Mouse (Mus musculus): ENCODE measurements around the gene Olfr410. TPM values are rescaled to one million over a fixed set of nuclear protein-coding genes. Genes with fewer than 3 reads are reported as not detected.
A peak's percentile ranks its signal among the peaks of the same experiment; 100 is the strongest.

Gene Olfr410
- polyA plus RNA-seq (2014; fragmentation: Nextera tagmentation; extraction: Ambion mirVana): not detected in 2 replicates

DNA sequence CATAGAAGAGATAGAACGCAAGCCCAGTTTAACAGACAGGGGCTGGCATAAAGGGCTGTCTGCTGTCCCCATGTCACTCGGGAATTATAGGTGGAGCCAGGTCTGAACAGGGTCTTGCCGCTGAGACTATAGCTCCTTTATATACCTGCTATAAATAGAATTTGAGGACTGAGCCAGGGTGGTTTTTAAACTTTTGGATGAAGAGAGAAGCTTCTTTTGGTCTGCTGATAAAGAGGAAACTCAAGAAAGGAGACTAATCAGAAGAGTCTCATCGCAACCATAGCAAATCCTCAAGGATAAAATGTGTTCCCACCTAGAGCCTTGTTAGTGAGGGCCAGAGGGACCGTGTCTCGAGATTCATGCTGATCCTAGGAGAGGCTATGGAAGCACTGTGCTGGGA, at the start of gene Olfr410:
TSS of gene Olfr410 (minus strand) at position 101 of the 400 bp plus-strand sequence.
- ATAC-seq (ENCODE audit: insufficient read depth, low FRiP score, low TSS enrichment) (no peak), DNase-seq (ENCODE audit: low spot score) (no peak)
- Histone ChIP-seq H3K27me3 (ENCODE audit: control insufficient read depth, insufficient read depth, low read length) (no peaks in the 10 kb centered on the region), H3K27ac (ENCODE audit: low read depth, low read length) (no peak within 1 kb of the TSS), H3K36me3 (ENCODE audit: control insufficient read depth, insufficient read depth, low read length) (no peaks in the 10 kb centered on the region), H3K4me2 (ENCODE audit: low read depth) (no peak within 1 kb of the TSS), H3K4me3 (ENCODE audit: low read depth, low read length) (no peak within 1 kb of the TSS), H3K9me3 (ENCODE audit: control insufficient read depth, low read length) (no peaks in the 10 kb centered on the region), H3K4me1 (ENCODE audit: control insufficient read depth, insufficient read depth, low read length) (no peaks in the 10 kb centered on the region), H3K9ac (ENCODE audit: low read length) (no peak within 1 kb of the TSS)
- WGBS: 85% methylated on average over 6 of the region's 6 CpGs

- Histone ChIP-seq H3K36me3 (ENCODE audit: control insufficient read depth, insufficient read depth, low read length) (no peaks in the 10 kb centered on the region), H3K27ac (ENCODE audit: low read depth, low read length) (no peak overlapping the region), H3K4me2 (ENCODE audit: low read depth) (no peak overlapping the region), H3K9me3 (ENCODE audit: control insufficient read depth, low read length) (no peaks in the 10 kb centered on the region), H3K4me3 (ENCODE audit: low read depth, low read length) (no peak overlapping the region), H3K4me1 (ENCODE audit: control insufficient read depth, insufficient read depth, low read length) (no peaks in the 10 kb centered on the region), H3K27me3 (ENCODE audit: control insufficient read depth, insufficient read depth, low read length) (no peaks in the 10 kb centered on the region), H3K9ac (ENCODE audit: low read length) (no peak overlapping the region)
- ATAC-seq (ENCODE audit: insufficient read depth, low FRiP score, low TSS enrichment) (no peak), DNase-seq (ENCODE audit: low spot score) (no peak)
- WGBS: 83% methylated on average over 5 of the region's 5 CpGs
Measured at GRCm38 (mm10) chr11:74387203-74387602, 49.4 kb upstream of the Olfr410 start.

- no peaks in the 10 kb centered on the region for H3K4me1 ChIP-seq (ENCODE audit: control insufficient read depth, insufficient read depth, low read length)
- no peak overlapping the region for H3K27ac ChIP-seq (ENCODE audit: low read depth, low read length)
- ATAC-seq (ENCODE audit: insufficient read depth, low FRiP score, low TSS enrichment): no peak
- no peaks in the 10 kb centered on the region for H3K27me3 ChIP-seq (ENCODE audit: control insufficient read depth, insufficient read depth, low read length)
- no peak overlapping the region for H3K4me2 ChIP-seq (ENCODE audit: low read depth)
- no peaks in the 10 kb centered on the region for H3K36me3 ChIP-seq (ENCODE audit: control insufficient read depth, insufficient read depth, low read length)
- no peak overlapping the region for H3K9ac ChIP-seq (ENCODE audit: low read length)
- 86% methylated on average over 9 of the region's 9 CpGs for WGBS
- DNase-seq (ENCODE audit: low spot score): no peak
- H3K4me3 ChIP-seq (ENCODE audit: low read depth, low read length): no peak overlapping the region
- H3K9me3 ChIP-seq (ENCODE audit: control insufficient read depth, low read length): no peaks in the 10 kb centered on the region
Measured at GRCm38 (mm10) chr11:74385674-74386073, 47.8 kb upstream of the Olfr410 start.

- H3K4me1 ChIP-seq (ENCODE audit: control insufficient read depth, insufficient read depth, low read length): no peaks in the 10 kb centered on the region
- no peaks in the 10 kb centered on the region for H3K36me3 ChIP-seq (ENCODE audit: control insufficient read depth, insufficient read depth, low read length)
- no peak overlapping the region for H3K4me3 ChIP-seq (ENCODE audit: low read depth, low read length)
- DNase-seq (ENCODE audit: low spot score) (no peak), ATAC-seq (ENCODE audit: insufficient read depth, low FRiP score, low TSS enrichment) (no peak)
- WGBS: 66% methylated on average over 4 of the region's 4 CpGs
- no peak overlapping the region for H3K27ac ChIP-seq (ENCODE audit: low read depth, low read length)
- H3K4me2 ChIP-seq (ENCODE audit: low read depth): no peak overlapping the region
- H3K27me3 ChIP-seq (ENCODE audit: control insufficient read depth, insufficient read depth, low read length): no peaks in the 10 kb centered on the region
- H3K9me3 ChIP-seq (ENCODE audit: control insufficient read depth, low read length): no peaks in the 10 kb centered on the region
- no peak overlapping the region for H3K9ac ChIP-seq (ENCODE audit: low read length)
Measured at GRCm38 (mm10) chr11:74379166-74379873, 41.5 kb upstream of the Olfr410 start.

- ATAC-seq (ENCODE audit: insufficient read depth, low FRiP score, low TSS enrichment): peak; percentile 38; the same call in 1 of the 2 replicates
- no peak overlapping the region for H3K4me3 ChIP-seq (ENCODE audit: low read depth, low read length)
- no peaks in the 10 kb centered on the region for H3K36me3 ChIP-seq (ENCODE audit: control insufficient read depth, insufficient read depth, low read length)
- H3K4me1 ChIP-seq (ENCODE audit: control insufficient read depth, insufficient read depth, low read length): no peaks in the 10 kb centered on the region
- no peaks in the 10 kb centered on the region for H3K27me3 ChIP-seq (ENCODE audit: control insufficient read depth, insufficient read depth, low read length)
- H3K9ac ChIP-seq (ENCODE audit: low read length): no peak overlapping the region
- H3K4me2 ChIP-seq (ENCODE audit: low read depth): no peak overlapping the region
- 85% methylated on average over 3 of the region's 3 CpGs for WGBS
- H3K27ac ChIP-seq (ENCODE audit: low read depth, low read length): no peak overlapping the region
- peak; percentile 60 for DNase-seq (ENCODE audit: low spot score)
- H3K9me3 ChIP-seq (ENCODE audit: control insufficient read depth, low read length): no peaks in the 10 kb centered on the region
Measured at GRCm38 (mm10) chr11:74376847-74377246, 39.0 kb upstream of the Olfr410 start.

DNA sequence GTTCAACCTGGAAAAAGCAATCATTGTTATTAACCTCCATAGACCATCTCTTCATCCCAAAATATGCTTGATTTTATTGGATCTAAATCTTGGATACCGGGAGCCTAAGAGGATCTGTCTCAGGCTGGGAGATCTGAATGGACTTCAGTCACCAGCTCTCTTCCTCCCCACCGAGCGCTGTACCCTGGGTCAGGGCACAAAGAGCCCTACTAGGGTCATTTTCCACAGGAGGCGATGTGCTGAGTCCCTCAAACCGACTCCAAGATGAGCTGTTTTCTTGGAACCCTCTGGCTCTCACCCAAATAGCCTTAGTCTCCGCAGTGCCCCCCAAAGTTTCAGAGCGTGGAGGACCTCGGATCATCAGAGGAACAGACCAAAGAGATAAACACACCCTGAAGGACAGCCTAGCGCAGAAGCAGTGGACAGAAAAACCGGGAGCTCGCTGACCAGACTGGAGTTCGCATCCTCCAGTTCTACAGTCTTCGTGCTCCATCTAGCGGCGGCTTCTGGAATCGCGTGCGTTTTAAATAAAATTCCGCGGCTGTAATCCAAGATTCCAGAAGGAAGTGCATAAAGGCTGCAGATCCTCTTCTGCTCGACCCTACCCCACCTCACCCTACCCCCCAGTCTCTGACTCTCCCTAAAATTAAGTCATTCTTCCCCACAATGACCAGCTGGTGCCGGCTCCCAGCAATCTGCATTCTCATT, 33.7 kb upstream of the Olfr410 start:
- Histone ChIP-seq H3K9ac (ENCODE audit: low read length) (no peak overlapping the region), H3K27me3 (ENCODE audit: control insufficient read depth, insufficient read depth, low read length) (no peaks in the 10 kb centered on the region), H3K4me1 (ENCODE audit: control insufficient read depth, insufficient read depth, low read length) (no peaks in the 10 kb centered on the region), H3K4me3 (ENCODE audit: low read depth, low read length) (no peak overlapping the region), H3K4me2 (ENCODE audit: low read depth) (no peak overlapping the region), H3K36me3 (ENCODE audit: control insufficient read depth, insufficient read depth, low read length) (no peaks in the 10 kb centered on the region), H3K27ac (ENCODE audit: low read depth, low read length) (no peak overlapping the region), H3K9me3 (ENCODE audit: control insufficient read depth, low read length) (no peaks in the 10 kb centered on the region)
- 14% methylated on average over 22 of the region's 22 CpGs for WGBS
- peak; percentile 86 for DNase-seq (ENCODE audit: low spot score)
- 0 out of 2 replicates have a peak, but pooled peaks have one; percentile 38 for ATAC-seq (ENCODE audit: insufficient read depth, low FRiP score, low TSS enrichment)

- WGBS: 79% methylated on average over 1 of the region's 1 CpGs
- ATAC-seq (ENCODE audit: insufficient read depth, low FRiP score, low TSS enrichment): no peak
Measured at GRCm38 (mm10) chr11:74361769-74362168, 23.9 kb upstream of the Olfr410 start, which contains the start of gene Olfr412. Gene Olfr412 (plus strand): TSS chr11:74362069.

GRCm38 (mm10) chr11:74352550-74352949, 14.7 kb upstream of the Olfr410 start, which contains the start of gene Olfr411:
Gene Olfr411 (minus strand): TSS chr11:74352650.
- H3K27ac ChIP-seq (ENCODE audit: low read depth, low read length): no peak within 1 kb of the TSS
- DNase-seq (ENCODE audit: low spot score) (no peak), ATAC-seq (ENCODE audit: insufficient read depth, low FRiP score, low TSS enrichment) (no peak)
- no peaks in the 10 kb centered on the region for H3K36me3 ChIP-seq (ENCODE audit: control insufficient read depth, insufficient read depth, low read length)
- no peaks in the 10 kb centered on the region for H3K9me3 ChIP-seq (ENCODE audit: control insufficient read depth, low read length)
- H3K27me3 ChIP-seq (ENCODE audit: control insufficient read depth, insufficient read depth, low read length): no peaks in the 10 kb centered on the region
- no peak within 1 kb of the TSS for H3K4me3 ChIP-seq (ENCODE audit: low read depth, low read length)
- H3K9ac ChIP-seq (ENCODE audit: low read length): no peak within 1 kb of the TSS
- WGBS: 79% methylated on average over 3 of the region's 3 CpGs
- H3K4me1 ChIP-seq (ENCODE audit: control insufficient read depth, insufficient read depth, low read length): no peaks in the 10 kb centered on the region
- H3K4me2 ChIP-seq (ENCODE audit: low read depth): no peak within 1 kb of the TSS

More at GRCm38 (mm10) chr11:74361769-74362168, 23.9 kb upstream of the Olfr410 start, which contains the start of gene Olfr412:
- Histone ChIP-seq H3K4me3 (ENCODE audit: low read depth, low read length) (no peak within 1 kb of the TSS), H3K4me1 (ENCODE audit: control insufficient read depth, insufficient read depth, low read length) (no peaks in the 10 kb centered on the region), H3K27ac (ENCODE audit: low read depth, low read length) (no peak within 1 kb of the TSS), H3K27me3 (ENCODE audit: control insufficient read depth, insufficient read depth, low read length) (no peaks in the 10 kb centered on the region), H3K36me3 (ENCODE audit: control insufficient read depth, insufficient read depth, low read length) (no peaks in the 10 kb centered on the region), H3K4me2 (ENCODE audit: low read depth) (no peak within 1 kb of the TSS), H3K9ac (ENCODE audit: low read length) (no peak within 1 kb of the TSS), H3K9me3 (ENCODE audit: control insufficient read depth, low read length) (no peaks in the 10 kb centered on the region)
- no peak for DNase-seq (ENCODE audit: low spot score)

Measured in neural tube, embryonic 11.5 days (tissue).